Mouse (Mus musculus): ENCODE data around the gene Elavl4.

DNA sequence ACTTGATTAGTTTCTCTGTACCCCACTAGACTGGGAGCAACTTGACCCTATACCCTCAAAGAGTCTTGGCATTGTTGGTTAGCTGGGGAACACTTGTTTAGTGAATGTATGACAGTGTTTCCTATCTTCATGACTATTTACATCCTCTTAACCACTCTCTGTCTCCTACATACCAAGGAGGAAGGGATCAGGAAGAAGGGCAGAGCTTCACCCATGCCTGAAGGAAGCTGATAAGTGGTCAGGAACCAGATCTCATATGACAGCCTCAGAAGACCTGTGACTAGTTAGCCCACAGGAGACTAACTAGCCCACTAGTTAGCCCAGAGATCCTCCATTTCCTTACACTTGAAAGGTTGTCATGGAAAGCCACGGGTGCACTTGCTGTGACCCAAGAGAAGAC is 117.2 kb downstream of the Elavl4 start:
- TF ChIP-seq POLR2A (IDR thresholded peaks at IDR 0.05; ENCODE audit: control insufficient read depth, low read depth, low read length) (no peak), CTCF (IDR thresholded peaks at IDR 0.05; ENCODE audit: control insufficient read depth, insufficient read depth, insufficient replicate concordance, low read depth, low read length) (no peak)

Data from testis, adult 2 months (tissue).